Mouse (Mus musculus) lung, postnatal 0 days (tissue): Measurements from ENCODE around the gene Fastkd5.

Experiments used
- CTCF ChIP-seq: IDR thresholded peaks from 2 replicates; pipeline ENCODE4 v1.5.1; 2016; ENCODE audit warnings: antibody characterized with exemption, mild to moderate bottlenecking
- EP300 ChIP-seq: IDR thresholded peaks from 2 replicates; pipeline ENCODE4 v1.6.1; 2016; ENCODE audit warnings: antibody characterized with exemption, mild to moderate bottlenecking, control low read depth

DNA sequence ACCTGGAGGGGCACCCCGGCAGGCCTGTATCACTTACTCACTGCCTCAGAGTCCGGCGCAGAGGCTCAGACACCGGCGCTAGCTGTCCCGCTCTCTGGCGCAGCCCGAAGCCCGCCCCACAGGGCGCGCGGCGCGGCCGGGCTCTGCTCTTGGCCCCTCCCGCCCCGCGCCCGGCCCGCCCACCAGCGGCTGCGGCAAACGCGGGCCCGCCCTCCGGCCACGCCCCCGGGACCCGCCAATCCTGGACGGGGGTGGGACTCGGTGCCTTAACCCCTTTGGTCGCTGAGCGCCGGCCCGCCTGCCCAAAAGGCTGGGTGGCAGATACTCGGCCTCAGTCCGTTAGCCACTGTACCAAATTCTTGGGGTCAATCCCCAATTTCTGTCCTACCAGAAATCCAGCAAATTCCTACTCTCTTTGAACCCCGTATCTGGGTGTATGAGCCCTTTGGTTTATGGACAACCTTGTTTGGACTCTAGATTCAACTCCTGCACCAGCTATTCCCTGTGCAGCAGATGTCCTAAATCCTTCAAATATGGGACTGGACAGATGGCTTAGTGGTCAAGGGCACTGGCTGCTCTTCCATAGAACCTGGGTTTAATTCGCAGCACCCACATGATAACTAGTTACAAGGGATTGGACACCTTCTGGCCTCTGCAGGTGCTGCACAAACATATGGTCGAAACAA is 13.0 kb upstream of the Fastkd5 start, which contains the start of gene Lzts3:
- TF ChIP-seq CTCF (no peak), EP300 (no peak)
